Mouse (Mus musculus) forebrain, embryonic 16.5 days (tissue): ENCODE results near the gene Fam3b. TPM values are rescaled to one million over a fixed set of nuclear protein-coding genes. Genes with fewer than 3 reads are reported as not detected.

ENCODE experiments used
- ATAC-seq: fragments of 200-750 bp; cut with Nextera tagmentation; 2 replicates; pipeline ENCODE4 v1.8.0; 2017; ENCODE audit warnings: mild to moderate bottlenecking, moderate library complexity
- H3K27ac ChIP-seq: fragments of 300-500 bp; sonication (generic); 2 replicates; pipeline ENCODE4 v1.5.1; 2014; ENCODE audit warnings: low read length, control low read depth
- H3K27me3 ChIP-seq: fragments of 300-500 bp; sonication (generic); replicated peaks from 2 replicates; pipeline ENCODE4 v1.6.1; 2014; ENCODE audit warnings: low read length; ENCODE audit not compliant: control insufficient read depth, insufficient read depth
- H3K36me3 ChIP-seq: fragments of 300-500 bp; sonication (generic); 2 replicates; pipeline ENCODE4 v1.6.1; 2014; ENCODE audit not compliant: control insufficient read depth, insufficient read depth
- H3K4me1 ChIP-seq: fragments of 300-500 bp; sonication (generic); replicated peaks from 2 replicates; pipeline ENCODE4 v1.6.1; 2014; ENCODE audit warnings: low read length; ENCODE audit not compliant: control insufficient read depth, insufficient read depth
- H3K4me2 ChIP-seq: fragments of 300-500 bp; sonication (generic); 2 replicates; pipeline ENCODE4 v1.6.1; 2014; ENCODE audit warnings: mild to moderate bottlenecking, low read length, control low read depth
- H3K4me3 ChIP-seq: fragments of 300-500 bp; sonication (generic); replicated peaks from 2 replicates; pipeline ENCODE4 v1.5.1; 2014; ENCODE audit warnings: mild to moderate bottlenecking, low read length, control low read depth
- H3K9ac ChIP-seq: fragments of 300-500 bp; sonication (generic); replicated peaks from 2 replicates; pipeline ENCODE4 v1.6.1; 2014; ENCODE audit warnings: low read depth, low read length, control low read depth
- H3K9me3 ChIP-seq: fragments of 300-500 bp; sonication (generic); 2 replicates; pipeline ENCODE4 v1.6.1; 2016; ENCODE audit warnings: low read length; ENCODE audit not compliant: control insufficient read depth
- WGBS: fragments of 180-500 bp; shearing (Covaris S2); extraction: QIAGEN DNeasy Blood & Tissue Kit; methylation state at CpG from one replicate; pipeline ENCODE4 v1.1.7; 2014; 5-methylcytosine and 5-hydroxymethylcytosine counted together
- polyA plus RNA-seq: library from polyadenylated mRNA; unstranded; fragments of >200 nt; fragmentation: Nextera tagmentation; extraction: Ambion mirVana; gene quantifications from 2 replicates; pipeline ENCODE4 v1.2.1, GENCODE M21; 2015

The Fam3b gene
- polyA plus RNA-seq, 1 experiment from 2014 or later, result not detected

GRCm38 (mm10) chr16:97499450-97499849, 15.2 kb downstream of the Fam3b start:
- 94% methylated on average over 7 of the region's 7 CpGs for WGBS
- no peak overlapping the region for H3K4me3 ChIP-seq
- no peaks in the 10 kb centered on the region for H3K36me3 ChIP-seq
- H3K27ac ChIP-seq, result no peak overlapping the region
- H3K9me3 ChIP-seq, result no peaks in the 10 kb centered on the region
- H3K9ac ChIP-seq, result no peak overlapping the region
- no peak overlapping the region for H3K4me2 ChIP-seq
- no peaks in the 10 kb centered on the region for H3K4me1 ChIP-seq
- no peaks in the 10 kb centered on the region for H3K27me3 ChIP-seq
- ATAC-seq, result no peak

GRCm38 (mm10) chr16:97498139-97498538, 16.5 kb downstream of the Fam3b start:
- Histone ChIP-seq H3K36me3 (no peaks in the 10 kb centered on the region), H3K9me3 (no peaks in the 10 kb centered on the region), H3K4me2 (no peak overlapping the region), H3K4me1 (no peaks in the 10 kb centered on the region), H3K27ac (no peak overlapping the region), H3K27me3 (no peaks in the 10 kb centered on the region), H3K9ac (no peak overlapping the region), H3K4me3 (no peak overlapping the region)
- ATAC-seq, result no peak
- 90% methylated on average over 3 of the region's 3 CpGs for WGBS

- Histone ChIP-seq H3K9me3 (no peaks in the 10 kb centered on the region), H3K27ac (no peak overlapping the region), H3K4me2 (no peak overlapping the region), H3K9ac (no peak overlapping the region), H3K27me3 (no peaks in the 10 kb centered on the region), H3K36me3 (no peaks in the 10 kb centered on the region), H3K4me3 (no peak overlapping the region), H3K4me1 (no peaks in the 10 kb centered on the region)
- 66% methylated on average over 5 of the region's 5 CpGs for WGBS
- no peak for ATAC-seq
These were observed 16.9 kb downstream of the Fam3b start for GRCm38 (mm10) chr16:97497682-97498081.

- Histone ChIP-seq H3K36me3 (no peaks in the 10 kb centered on the region), H3K27me3 (no peaks in the 10 kb centered on the region)
These were observed 18.6 kb downstream of the Fam3b start for GRCm38 (mm10) chr16:97496026-97496425.

GRCm38 (mm10) chr16:97492369-97492768, 22.2 kb downstream of the Fam3b start:
- WGBS, result 91% methylated on average over 1 of the region's 1 CpGs
- H3K27ac ChIP-seq, result no peak overlapping the region

More at GRCm38 (mm10) chr16:97496026-97496425, 18.6 kb downstream of the Fam3b start:
- Histone ChIP-seq H3K9me3 (no peaks in the 10 kb centered on the region), H3K9ac (no peak overlapping the region), H3K4me1 (no peaks in the 10 kb centered on the region), H3K4me2 (no peak overlapping the region), H3K27ac (no peak overlapping the region), H3K4me3 (no peak overlapping the region)
- no peak for ATAC-seq
- 50% methylated on average over 3 of the region's 3 CpGs for WGBS

GRCm38 (mm10) chr16:97478655-97479054, 36.0 kb downstream of the Fam3b start:
- Histone ChIP-seq H3K36me3 (no peaks in the 10 kb centered on the region), H3K27me3 (no peaks in the 10 kb centered on the region), H3K27ac (no peak overlapping the region), H3K4me2 (no peak overlapping the region), H3K9me3 (no peaks in the 10 kb centered on the region), H3K4me3 (no peak overlapping the region), H3K9ac (no peak overlapping the region), H3K4me1 (no peaks in the 10 kb centered on the region)
- ATAC-seq, result no peak
- 81% methylated on average over 2 of the region's 2 CpGs for WGBS

More at GRCm38 (mm10) chr16:97492369-97492768, 22.2 kb downstream of the Fam3b start:
- Histone ChIP-seq H3K4me1 (no peaks in the 10 kb centered on the region), H3K4me3 (no peak overlapping the region), H3K27me3 (no peaks in the 10 kb centered on the region), H3K9ac (no peak overlapping the region), H3K36me3 (no peaks in the 10 kb centered on the region), H3K9me3 (no peaks in the 10 kb centered on the region), H3K4me2 (no peak overlapping the region)
- ATAC-seq, result no peak

- no peaks in the 10 kb centered on the region for H3K27me3 ChIP-seq
- ATAC-seq, result no peak
- no peaks in the 10 kb centered on the region for H3K9me3 ChIP-seq
- 79% methylated on average over 1 of the region's 1 CpGs for WGBS
- no peak overlapping the region for H3K9ac ChIP-seq
- H3K4me1 ChIP-seq, result no peaks in the 10 kb centered on the region
- no peak overlapping the region for H3K4me2 ChIP-seq
- no peaks in the 10 kb centered on the region for H3K36me3 ChIP-seq
- no peak overlapping the region for H3K4me3 ChIP-seq
- H3K27ac ChIP-seq, result no peak overlapping the region
These were observed 38.1 kb downstream of the Fam3b start for GRCm38 (mm10) chr16:97476524-97476923.

- WGBS, result 95% methylated on average over 3 of the region's 3 CpGs
- Histone ChIP-seq H3K27ac (no peak overlapping the region), H3K36me3 (no peaks in the 10 kb centered on the region), H3K4me3 (no peak overlapping the region), H3K4me2 (no peak overlapping the region), H3K27me3 (no peaks in the 10 kb centered on the region), H3K4me1 (no peaks in the 10 kb centered on the region), H3K9me3 (no peaks in the 10 kb centered on the region), H3K9ac (no peak overlapping the region)
- ATAC-seq, result no peak
These were observed 39.0 kb downstream of the Fam3b start for GRCm38 (mm10) chr16:97475581-97475980.

GRCm38 (mm10) chr16:97474671-97475070, 39.9 kb downstream of the Fam3b start:
- WGBS, result 83% methylated on average over 2 of the region's 2 CpGs
- no peak overlapping the region for H3K27ac ChIP-seq
- H3K36me3 ChIP-seq, result no peaks in the 10 kb centered on the region
- no peak overlapping the region for H3K4me2 ChIP-seq
- H3K27me3 ChIP-seq, result no peaks in the 10 kb centered on the region
- no peak for ATAC-seq
- no peaks in the 10 kb centered on the region for H3K9me3 ChIP-seq
- no peak overlapping the region for H3K4me3 ChIP-seq
- no peak overlapping the region for H3K9ac ChIP-seq
- no peaks in the 10 kb centered on the region for H3K4me1 ChIP-seq
